In genomic region chr12:85757074-85757473, GRCm38 (mm10) we compare ENCODE assay signal across 26 mouse cellular contexts. TPM values are rescaled to one million over a fixed set of nuclear protein-coding genes. Genes with fewer than 3 reads are reported as not detected.
"Had no signal": no experiment of that assay in that cellular context is flagged by ENCODE, and none has a peak within 500 bp of the region (broad histone marks: within the 10 kb centered on the region; RNA-seq: fewer than 3 reads in every experiment).

No protein-coding gene starts in this region.

- ATAC-seq: forebrain, postnatal 0 days; hindbrain, embryonic 16.5 days; inflammation-experienced regulatory T-cells, adult 6 months; intestine, embryonic 15.5 days; intestine, postnatal 0 days had no signal

- H3K36me3 ChIP-seq: heart, embryonic 13.5 days; heart, embryonic 15.5 days; hindbrain, embryonic 10.5 days; hindbrain, embryonic 12.5 days; intestine, embryonic 15.5 days; limb, embryonic 10.5 days; limb, embryonic 12.5 days; liver, embryonic 13.5 days; liver, embryonic 15.5 days had no signal

- H3K27ac ChIP-seq: gastrocnemius, adult 2 months; heart, embryonic 13.5 days; heart, embryonic 15.5 days; hindbrain, embryonic 10.5 days; hindbrain, embryonic 12.5 days; hindbrain, embryonic 14.5 days; intestine, embryonic 15.5 days; layer of hippocampus, adult 2 months; left cerebral cortex, adult 2 months; limb, embryonic 10.5 days; limb, embryonic 12.5 days; liver, embryonic 13.5 days; liver, embryonic 15.5 days had no signal

- H3K4me3 ChIP-seq: gastrocnemius, adult 2 months; heart, embryonic 13.5 days; heart, embryonic 15.5 days; hindbrain, embryonic 10.5 days; hindbrain, embryonic 12.5 days; intestine, embryonic 15.5 days; layer of hippocampus, adult 2 months; left cerebral cortex, adult 2 months; limb, embryonic 10.5 days; limb, embryonic 12.5 days; liver, embryonic 13.5 days; liver, embryonic 15.5 days had no signal

- H3K9me3 ChIP-seq: heart, embryonic 13.5 days; heart, embryonic 15.5 days; hindbrain, embryonic 10.5 days; hindbrain, embryonic 12.5 days; intestine, embryonic 15.5 days; limb, embryonic 10.5 days; limb, embryonic 12.5 days; liver, embryonic 13.5 days; liver, embryonic 15.5 days had no signal

- H3K27me3 ChIP-seq: heart, embryonic 13.5 days; heart, embryonic 15.5 days; hindbrain, embryonic 12.5 days; intestine, embryonic 15.5 days; limb, embryonic 12.5 days; liver, embryonic 13.5 days; liver, embryonic 15.5 days had no signal

- H3K4me2 ChIP-seq: heart, embryonic 13.5 days; heart, embryonic 15.5 days; hindbrain, embryonic 12.5 days; hindbrain, embryonic 14.5 days; intestine, embryonic 15.5 days; limb, embryonic 12.5 days; liver, embryonic 11.5 days; liver, embryonic 13.5 days; liver, embryonic 15.5 days had no signal

- H3K4me1 ChIP-seq: hindbrain, embryonic 10.5 days; hindbrain, embryonic 12.5 days; intestine, embryonic 15.5 days; limb, embryonic 10.5 days; limb, embryonic 12.5 days; liver, embryonic 13.5 days had no signal

- DNase-seq: forebrain, postnatal 0 days; gastrocnemius, adult 2 months; gastrocnemius, postnatal 10 days; gastrocnemius, postnatal 25 days; heart, postnatal 36 days; kidney, adult 18-20 months; kidney, adult 8-10 months; kidney, postnatal 10 days; liver; liver, embryonic 13.5 days had no signal

- H3K9ac ChIP-seq: forebrain, postnatal 0 days; heart, embryonic 13.5 days; heart, embryonic 15.5 days; hindbrain, embryonic 12.5 days; hindbrain, embryonic 14.5 days; intestine, embryonic 15.5 days; limb, embryonic 12.5 days; liver, embryonic 13.5 days; liver, embryonic 15.5 days had no signal

RNA-seq across cellular contexts. Expression of gene Flvcr2, which starts 10.7 kb away (rescaled TPM):
- total RNA-seq: granulocyte monocyte progenitor cell, adult 5-6 weeks had no signal
